Mouse (Mus musculus) hindbrain, embryonic 14.5 days (tissue): Measurements from ENCODE around the gene Hnrnph2. TPM values are rescaled to one million over a fixed set of nuclear protein-coding genes. Genes with fewer than 3 reads are reported as not detected.

Experiments
- ATAC-seq: fragments of 200-750 bp; cut with Nextera tagmentation; 2 replicates; pipeline ENCODE4 v1.8.0; 2017; ENCODE audit warnings: moderate number of reproducible peaks, mild to moderate bottlenecking, moderate TSS enrichment, moderate library complexity; ENCODE audit not compliant: low FRiP score
- DNase-seq: peaks from one replicate; pipeline ENCODE4 v3.0.0-alpha.2; 2015; ENCODE audit warnings: low spot score
- H3K27ac ChIP-seq: fragments of 300-500 bp; sonication (generic); 2 replicates; pipeline ENCODE4 v1.5.1; 2014; ENCODE audit warnings: mild to moderate bottlenecking, moderate library complexity
- H3K27me3 ChIP-seq: fragments of 300-500 bp; sonication (generic); 2 replicates; pipeline ENCODE4 v1.6.1; 2014; ENCODE audit warnings: mild to moderate bottlenecking, low read length, mixed read lengths; ENCODE audit not compliant: control insufficient read depth, insufficient read depth
- H3K36me3 ChIP-seq: fragments of 300-500 bp; sonication (generic); replicated peaks from 2 replicates; pipeline ENCODE4 v1.6.1; 2014; ENCODE audit not compliant: control insufficient read depth, insufficient read depth
- H3K4me1 ChIP-seq: fragments of 300-500 bp; sonication (generic); replicated peaks from 2 replicates; pipeline ENCODE4 v1.6.1; 2014; ENCODE audit warnings: antibody characterized with exemption, low read length, mixed read lengths; ENCODE audit not compliant: control insufficient read depth, insufficient read depth
- H3K4me2 ChIP-seq: fragments of 300-500 bp; sonication (generic); replicated peaks from 2 replicates; pipeline ENCODE4 v1.6.1; 2014; ENCODE audit warnings: mild to moderate bottlenecking, moderate library complexity
- H3K4me3 ChIP-seq: fragments of 300-500 bp; sonication (generic); replicated peaks from 2 replicates; pipeline ENCODE4 v1.5.1; 2014; ENCODE audit warnings: mild to moderate bottlenecking, low read length
- H3K9ac ChIP-seq: fragments of 300-500 bp; sonication (generic); 2 replicates; pipeline ENCODE4 v1.6.1; 2014
- H3K9me3 ChIP-seq: fragments of 300-500 bp; sonication (generic); 2 replicates; pipeline ENCODE4 v1.6.1; 2016; ENCODE audit warnings: low read length; ENCODE audit not compliant: control insufficient read depth
- WGBS: fragments of 180-500 bp; shearing (Covaris S2); extraction: QIAGEN DNeasy Blood & Tissue Kit; methylation state at CpG from one replicate; pipeline ENCODE4 v1.1.7; 2014; 5-methylcytosine and 5-hydroxymethylcytosine counted together
- polyA plus RNA-seq: library from polyadenylated mRNA; unstranded; fragments of >200 nt; fragmentation: Nextera tagmentation; extraction: Ambion mirVana; gene quantifications from 2 replicates; pipeline ENCODE4 v1.2.1, GENCODE M21; 2014

Gene Hnrnph2
- 90.2 and 102 TPM in 2 replicates for polyA plus RNA-seq

DNA sequence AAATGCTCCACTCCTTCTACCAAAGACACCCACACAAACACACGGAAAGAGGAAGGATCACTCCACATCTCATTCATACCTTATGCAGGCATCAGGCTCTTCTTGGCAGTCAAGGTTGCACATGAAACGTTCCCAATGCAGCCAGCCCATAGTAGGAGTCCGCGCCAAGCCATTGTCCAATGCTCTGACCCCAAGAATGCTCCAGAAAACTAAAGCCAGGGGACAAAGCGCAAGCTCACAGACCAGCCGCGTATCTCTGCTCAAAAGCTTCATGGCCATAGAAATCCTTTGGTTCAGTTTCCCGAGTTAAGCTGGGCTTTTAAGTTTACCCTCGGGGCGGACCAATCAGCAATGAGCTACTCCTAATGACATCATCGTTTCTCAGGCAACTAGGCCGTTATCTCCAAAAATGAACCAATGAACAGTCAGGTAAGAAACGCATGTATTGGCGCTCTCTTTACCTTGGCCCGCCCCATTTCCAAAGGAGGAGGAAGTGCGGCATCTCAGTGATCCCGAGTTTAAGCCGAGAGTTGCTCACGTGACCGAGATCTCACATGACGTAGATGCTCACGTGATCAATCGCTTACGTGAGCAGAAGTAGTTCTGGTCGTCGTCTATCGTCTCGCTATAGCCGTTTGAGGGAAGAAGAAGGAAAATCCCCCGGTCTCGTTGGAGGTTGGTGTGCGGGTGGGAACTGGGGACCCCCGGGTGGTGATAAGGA lies at the start of gene Hnrnph2, which contains the start of gene Gla:
Gene Hnrnph2 (plus strand): TSS at position 521 of the 721 bp plus-strand sequence.
Gene Gla (minus strand): TSS at position 467 of the 721 bp plus-strand sequence.
- 15% methylated on average over 33 of the region's 33 CpGs for WGBS
- Histone ChIP-seq H3K9ac (peak within 1 kb of the TSS; percentile 63), H3K36me3 (no peaks in the 10 kb centered on the region), H3K9me3 (no peaks in the 10 kb centered on the region), H3K27ac (peak within 1 kb of the TSS; percentile 96), H3K4me3 (peak within 1 kb of the TSS; percentile 50), H3K4me1 (peaks cover 13% of the 10 kb centered on the region; the same call in 1 of the 2 replicates), H3K27me3 (no peaks in the 10 kb centered on the region), H3K4me2 (peak within 1 kb of the TSS; percentile 63)
- peak; percentile 98 for ATAC-seq
- DNase-seq, result peak; percentile 95

DNA sequence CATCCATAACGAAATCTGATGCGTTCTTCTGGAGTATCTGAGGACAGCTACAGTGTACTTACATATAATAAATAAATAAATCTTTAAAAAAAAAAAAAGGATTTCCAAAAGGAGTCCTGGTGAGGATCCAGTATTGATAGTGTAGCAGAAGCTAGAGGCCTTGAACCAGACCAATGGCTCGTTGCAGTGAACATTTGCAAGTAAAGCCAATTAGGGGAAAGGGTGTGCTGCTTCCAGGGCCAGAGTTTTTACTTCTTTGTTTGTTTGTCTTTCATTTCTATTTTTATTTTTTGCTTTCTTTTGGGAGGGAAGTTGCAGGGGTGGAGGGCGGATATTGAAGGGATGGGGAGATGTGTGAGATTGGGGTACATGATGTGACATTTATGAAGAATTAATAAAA lies 47.7 kb upstream of the Hnrnph2 start:
- Histone ChIP-seq H3K36me3 (no peaks in the 10 kb centered on the region), H3K4me2 (no peak overlapping the region), H3K4me1 (no peaks in the 10 kb centered on the region), H3K9ac (no peak overlapping the region), H3K27ac (no peak overlapping the region), H3K4me3 (no peak overlapping the region), H3K9me3 (no peaks in the 10 kb centered on the region), H3K27me3 (no peaks in the 10 kb centered on the region)
- ATAC-seq, result no peak
- 83% methylated on average over 4 of the region's 4 CpGs for WGBS
- DNase-seq, result no peak

DNA sequence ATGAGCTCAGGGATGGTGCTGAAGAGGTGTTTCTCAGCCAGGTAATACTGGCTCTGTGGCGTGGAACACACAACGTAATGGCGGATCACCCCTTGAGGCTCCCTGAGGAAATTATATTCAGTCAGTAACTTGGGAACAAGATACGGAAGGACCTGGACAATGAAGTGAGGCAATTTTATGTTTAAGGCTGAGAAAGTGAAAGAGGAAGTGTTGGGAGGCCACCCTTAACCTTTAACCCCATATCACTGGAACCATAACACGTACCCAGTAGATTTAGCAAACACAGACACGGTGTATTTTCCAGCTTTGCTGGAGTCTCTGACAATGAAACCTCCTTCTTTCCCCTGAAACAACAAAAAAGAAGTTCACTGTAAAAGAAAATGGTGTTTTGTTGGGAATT lies 46.6 kb upstream of the Hnrnph2 start:
- no peak overlapping the region for H3K9ac ChIP-seq
- no peak overlapping the region for H3K4me2 ChIP-seq
- no peaks in the 10 kb centered on the region for H3K4me1 ChIP-seq
- no peak for DNase-seq
- H3K4me3 ChIP-seq, result no peak overlapping the region
- H3K27me3 ChIP-seq, result no peaks in the 10 kb centered on the region
- no peaks in the 10 kb centered on the region for H3K9me3 ChIP-seq
- no peak for ATAC-seq
- no peaks in the 10 kb centered on the region for H3K36me3 ChIP-seq
- no peak overlapping the region for H3K27ac ChIP-seq
- WGBS, result 79% methylated on average over 6 of the region's 6 CpGs

DNA sequence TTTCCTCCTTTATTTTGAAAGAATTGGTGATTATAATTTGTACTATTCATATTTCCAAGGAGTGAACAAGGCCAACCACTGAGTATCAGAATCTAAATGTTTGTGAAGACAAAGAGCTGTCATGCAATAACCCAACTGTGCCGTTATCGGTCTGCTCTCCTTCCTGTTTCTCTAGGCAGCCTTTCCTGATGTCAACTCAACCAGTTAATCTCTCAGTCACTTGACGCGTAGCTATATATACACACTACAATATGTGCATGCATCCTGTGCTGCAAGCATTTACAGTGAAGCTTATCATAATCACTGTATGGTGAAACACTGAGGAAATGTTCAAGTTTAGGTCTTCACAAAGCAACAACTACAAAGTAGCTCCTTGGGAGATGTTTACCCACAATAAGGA lies 36.7 kb upstream of the Hnrnph2 start:
- no peaks in the 10 kb centered on the region for H3K4me1 ChIP-seq
- H3K9ac ChIP-seq, result no peak overlapping the region
- H3K4me2 ChIP-seq, result no peak overlapping the region
- H3K27me3 ChIP-seq, result peaks cover 3% of the 10 kb centered on the region; the same call in 1 of the 2 replicates
- no peak overlapping the region for H3K27ac ChIP-seq
- ATAC-seq (no peak), DNase-seq (no peak)
- no peak overlapping the region for H3K4me3 ChIP-seq
- no peaks in the 10 kb centered on the region for H3K36me3 ChIP-seq
- no peaks in the 10 kb centered on the region for H3K9me3 ChIP-seq
- WGBS, result 87% methylated on average over 4 of the region's 4 CpGs

DNA sequence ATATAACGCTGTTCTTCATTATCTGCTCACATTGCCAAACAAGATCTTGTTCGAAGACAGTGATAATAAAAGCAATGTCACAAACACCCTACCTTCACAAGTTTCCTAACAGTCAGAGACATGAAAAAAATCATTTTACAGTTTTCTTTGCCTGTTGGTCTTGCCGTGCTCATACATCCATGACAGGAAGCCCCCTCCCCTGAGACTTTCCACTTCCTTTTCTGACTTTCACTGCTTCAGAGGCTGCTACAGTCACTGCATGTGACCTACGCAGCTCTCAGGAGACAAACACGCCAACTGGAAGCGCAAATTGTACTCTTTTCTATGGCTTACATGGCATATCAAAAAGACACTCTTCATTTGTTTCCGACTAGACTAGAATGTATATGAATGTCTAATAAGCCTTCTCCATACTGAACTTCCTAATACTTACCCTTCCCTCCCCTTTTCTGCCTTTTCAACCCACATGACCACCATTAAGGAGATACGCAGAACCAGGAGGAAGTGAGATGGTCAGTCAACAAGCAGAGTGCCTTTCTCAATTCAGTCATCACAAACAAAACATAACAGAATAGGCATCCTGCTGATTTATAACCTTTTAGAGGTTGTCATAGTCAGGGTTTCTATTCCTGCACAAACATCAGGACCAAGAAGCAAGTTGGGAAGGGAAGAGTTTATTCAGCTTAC lies 34.3 kb upstream of the Hnrnph2 start:
- no peak for ATAC-seq
- no peak overlapping the region for H3K27ac ChIP-seq
- DNase-seq, result no peak
- no peak overlapping the region for H3K9ac ChIP-seq
- no peaks in the 10 kb centered on the region for H3K9me3 ChIP-seq
- no peaks in the 10 kb centered on the region for H3K36me3 ChIP-seq
- no peak overlapping the region for H3K4me3 ChIP-seq
- no peaks in the 10 kb centered on the region for H3K4me1 ChIP-seq
- 87% methylated on average over 8 of the region's 8 CpGs for WGBS
- H3K27me3 ChIP-seq, result peaks cover 3% of the 10 kb centered on the region; the same call in 1 of the 2 replicates
- no peak overlapping the region for H3K4me2 ChIP-seq

DNA sequence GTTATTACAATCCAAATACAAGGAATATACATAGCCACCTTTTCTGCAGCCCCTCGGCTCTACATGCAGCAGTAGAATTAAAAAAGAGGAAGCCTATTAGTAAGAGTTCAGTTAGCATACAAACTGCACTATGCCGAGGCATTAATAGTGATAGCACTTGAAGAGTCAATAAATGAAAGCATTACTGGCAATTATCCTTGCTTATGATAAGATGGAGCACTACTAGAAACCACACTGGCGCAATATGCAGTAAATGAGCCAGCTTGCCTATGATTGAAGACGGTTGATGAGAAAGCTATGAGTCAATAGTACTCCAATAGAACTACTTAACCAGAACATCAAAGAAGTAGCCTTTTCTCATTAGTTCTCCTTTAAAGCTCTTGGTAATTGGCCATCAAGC lies 23.1 kb upstream of the Hnrnph2 start:
- Histone ChIP-seq H3K4me2 (no peak overlapping the region), H3K27ac (no peak overlapping the region), H3K36me3 (no peaks in the 10 kb centered on the region), H3K9me3 (no peaks in the 10 kb centered on the region), H3K27me3 (no peaks in the 10 kb centered on the region), H3K9ac (no peak overlapping the region), H3K4me1 (no peaks in the 10 kb centered on the region), H3K4me3 (no peak overlapping the region)
- WGBS, result 86% methylated on average over 4 of the region's 4 CpGs
- ATAC-seq (no peak), DNase-seq (no peak)

DNA sequence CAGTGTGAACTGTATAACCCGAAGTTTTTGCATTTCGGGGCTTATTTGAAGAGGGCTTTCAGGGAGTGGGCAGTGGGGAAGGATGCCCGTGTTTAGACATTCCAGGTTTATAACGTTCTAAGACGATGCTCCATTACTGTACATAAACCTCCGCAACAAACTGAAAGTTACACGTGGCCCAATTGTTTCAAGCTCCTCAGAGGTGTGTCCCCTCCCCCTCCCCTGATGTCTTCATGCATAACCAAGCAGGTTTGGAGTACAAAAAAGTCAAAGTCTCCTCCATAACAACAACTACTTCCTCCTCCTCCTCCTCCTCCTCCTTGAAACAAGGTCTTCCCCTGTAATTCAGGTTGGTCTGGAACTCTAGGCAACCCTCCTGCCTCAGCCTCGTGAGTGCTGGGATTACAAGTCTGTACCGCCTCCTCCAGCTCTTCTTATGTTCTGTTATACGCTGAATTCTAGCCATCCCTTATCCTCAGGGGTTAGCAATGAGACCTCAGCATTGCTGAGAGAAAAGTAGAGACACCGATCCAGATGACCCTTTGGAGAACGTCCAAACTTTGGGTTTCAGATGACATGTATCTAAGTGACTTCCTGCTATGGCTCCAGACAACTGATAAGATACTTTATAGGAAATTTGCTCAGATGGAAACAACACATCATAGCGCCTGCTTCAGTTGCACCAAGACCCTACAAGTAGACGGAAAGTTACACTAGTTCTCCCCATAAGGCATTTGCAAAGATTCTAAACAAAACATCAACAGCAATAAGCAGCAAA lies 20.3 kb upstream of the Hnrnph2 start:
- Histone ChIP-seq H3K27me3 (0 out of 2 replicates have a peak, but pooled peaks cover 2% of the 10 kb centered on the region), H3K4me2 (no peak overlapping the region), H3K9ac (no peak overlapping the region), H3K36me3 (no peaks in the 10 kb centered on the region), H3K27ac (no peak overlapping the region), H3K4me1 (0 out of 2 replicates have a peak, but pooled peaks cover 3% of the 10 kb centered on the region), H3K9me3 (no peaks in the 10 kb centered on the region), H3K4me3 (no peak overlapping the region)
- ATAC-seq (no peak), DNase-seq (no peak)
- 88% methylated on average over 14 of the region's 14 CpGs for WGBS

DNA sequence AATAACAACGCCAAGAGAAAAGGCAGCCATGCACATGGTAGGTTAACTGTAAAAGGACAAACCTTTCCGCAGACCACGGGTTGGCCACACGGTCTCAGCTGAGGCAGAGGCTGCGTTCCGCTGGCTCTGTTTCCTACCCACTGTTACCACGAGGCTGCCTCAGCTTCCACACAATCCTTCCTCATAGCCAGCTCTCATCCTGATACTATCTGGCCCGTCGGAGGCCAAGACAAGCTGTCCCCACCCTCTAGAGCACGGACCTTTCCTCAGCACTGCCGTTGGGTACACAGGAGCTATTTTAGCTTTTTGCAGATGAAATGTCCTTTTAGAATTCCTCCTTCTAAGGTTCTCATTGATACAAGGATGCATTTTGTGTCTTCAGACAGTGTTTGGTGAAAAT lies 18.7 kb upstream of the Hnrnph2 start:
- DNase-seq (no peak), ATAC-seq (no peak)
- Histone ChIP-seq H3K4me1 (peaks cover 11% of the 10 kb centered on the region; the same call in 1 of the 2 replicates), H3K9ac (no peak overlapping the region), H3K4me3 (no peak overlapping the region), H3K27me3 (0 out of 2 replicates have a peak, but pooled peaks cover 2% of the 10 kb centered on the region), H3K4me2 (no peak overlapping the region), H3K36me3 (no peaks in the 10 kb centered on the region), H3K27ac (no peak overlapping the region), H3K9me3 (no peaks in the 10 kb centered on the region)
- 78% methylated on average over 11 of the region's 11 CpGs for WGBS
